Mouse (Mus musculus) layer of hippocampus, adult 8-10 months (tissue): ENCODE measurements around the gene Ascc1. TPM values are rescaled to one million over a fixed set of nuclear protein-coding genes. Genes with fewer than 3 reads are reported as not detected.
"Not testable (repeated sequence)": the region's sequence is repeated elsewhere in the genome, so short reads cannot be mapped to it uniquely, and the experiment has no call there.

Experiments used
- DNase-seq, 2 experiments: peaks; one replicate each; pipeline ENCODE4 v3.0.0; 2022; ENCODE audit warnings: low spot score in 2 of 2
- total RNA-seq, 4 experiments: library from RNA; stranded (reverse); gene quantifications; 2 replicates each; pipeline ENCODE4 v1.2.4; 2022

Gene Ascc1
- total RNA-seq, 4 experiments from 2014 or later, result 17.0 to 19.1 (median 17.7) TPM

DNA sequence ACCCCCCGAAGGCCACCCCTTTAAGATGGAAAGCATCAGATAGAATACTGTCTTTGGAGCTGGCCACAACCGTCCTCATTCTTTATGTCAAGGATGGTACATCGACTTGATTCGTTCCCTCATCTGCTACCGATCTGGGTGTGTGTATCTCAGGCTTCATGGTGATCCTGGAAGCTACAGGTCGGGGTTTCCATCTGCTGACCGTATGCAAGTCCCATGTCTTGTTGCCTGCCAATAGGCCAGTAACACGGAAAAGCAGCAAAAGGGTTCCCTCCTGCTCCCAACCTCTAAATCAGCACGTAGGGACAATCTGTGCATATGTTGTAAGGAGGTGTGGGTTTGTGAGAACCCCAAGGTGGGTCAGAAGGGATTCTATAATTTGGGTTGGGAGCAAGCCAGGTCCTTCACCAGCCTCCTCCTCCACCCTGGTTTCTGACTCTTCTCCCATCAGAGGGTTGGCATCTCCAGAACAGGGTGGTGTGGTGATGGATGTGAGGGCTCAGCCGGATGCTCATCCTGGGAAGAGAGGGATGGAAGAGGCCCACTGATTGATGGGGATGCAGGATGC lies 108.4 kb downstream of the Ascc1 start:
- no peak for DNase-seq

- DNase-seq, result no peak
Observed at GRCm38 (mm10) chr10:60113965-60114690, 111.5 kb downstream of the Ascc1 start.

DNA sequence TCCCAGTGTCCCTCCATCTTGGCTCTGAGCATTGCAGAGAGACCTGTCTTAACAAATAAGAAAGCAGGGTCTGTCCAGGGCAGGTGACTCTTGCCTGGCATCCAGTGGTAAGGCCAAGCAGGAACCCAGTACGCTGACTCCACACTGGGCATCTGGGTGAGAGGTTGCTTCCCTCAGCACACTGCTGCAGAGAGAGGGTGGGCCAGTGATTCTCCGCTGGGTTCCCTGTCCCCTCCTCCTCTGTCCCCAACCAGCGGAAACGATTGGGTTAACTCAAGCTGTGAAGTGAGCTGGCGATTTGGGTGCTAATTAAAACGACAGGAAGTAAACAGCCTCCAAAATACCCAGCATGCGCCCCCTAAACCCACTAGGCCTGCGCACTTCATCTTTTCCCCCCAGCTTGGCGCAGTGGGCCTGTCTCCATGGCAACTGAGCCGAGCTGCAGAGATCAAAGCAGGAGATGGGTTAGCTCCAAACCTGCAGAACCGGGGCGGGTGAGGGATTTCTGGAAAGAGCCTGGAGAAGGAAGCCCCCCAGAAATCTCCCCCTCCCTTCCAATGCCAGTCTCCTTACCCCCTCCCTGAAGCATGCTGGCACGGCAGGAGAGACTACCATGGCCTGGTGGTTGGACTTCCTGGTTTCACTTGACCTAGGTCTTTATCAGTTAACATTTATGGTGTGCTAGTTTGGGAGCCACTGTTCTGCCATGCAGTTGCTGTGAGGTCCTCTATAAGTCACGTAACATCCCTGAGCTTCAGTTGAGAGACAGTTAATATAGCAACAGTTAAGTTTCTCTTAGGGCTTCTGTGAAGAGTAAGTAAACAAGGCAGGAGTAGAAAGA lies 113.0 kb downstream of the Ascc1 start:
- DNase-seq, result peak; percentile 84 to 87

DNA sequence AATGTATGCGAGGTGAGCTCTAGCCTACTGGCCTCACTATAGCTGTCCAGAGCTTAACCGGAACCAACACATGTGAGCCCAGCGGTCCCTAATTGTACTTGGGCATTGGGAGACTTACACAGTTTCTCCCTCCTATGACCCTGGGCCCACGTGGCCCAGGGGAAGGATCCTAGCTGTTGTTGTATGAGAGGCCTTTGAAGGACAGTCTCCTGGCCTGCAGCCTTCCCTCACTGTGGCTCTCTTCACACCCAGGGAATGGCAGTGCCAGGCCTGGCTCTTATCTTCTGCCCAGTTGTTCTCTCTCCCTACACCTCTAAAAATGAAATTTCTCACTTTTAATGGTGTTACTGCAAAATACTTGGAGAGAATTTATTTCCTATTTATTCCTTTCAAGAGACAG lies 114.4 kb downstream of the Ascc1 start:
- no peak for DNase-seq

DNA sequence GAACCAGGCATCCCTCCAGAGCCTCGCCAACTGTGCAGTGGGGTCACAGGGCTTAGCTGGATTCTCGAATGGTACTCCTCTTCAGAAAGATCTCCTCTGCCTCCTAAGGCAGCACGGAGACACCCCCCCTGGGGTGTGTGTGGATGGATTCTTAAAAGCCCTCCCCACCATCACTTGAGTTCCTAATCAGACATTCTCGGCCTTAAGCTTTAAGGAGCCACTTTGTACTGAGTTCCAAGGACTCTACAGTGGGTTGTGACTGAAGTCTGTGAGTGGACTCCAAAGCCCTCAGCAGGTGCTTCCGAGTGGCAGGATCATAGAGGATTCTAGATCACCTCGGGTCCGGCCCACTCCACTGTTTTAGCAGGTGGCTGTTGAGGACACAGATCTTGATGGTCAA lies 115.9 kb downstream of the Ascc1 start:
- no peak for DNase-seq

DNA sequence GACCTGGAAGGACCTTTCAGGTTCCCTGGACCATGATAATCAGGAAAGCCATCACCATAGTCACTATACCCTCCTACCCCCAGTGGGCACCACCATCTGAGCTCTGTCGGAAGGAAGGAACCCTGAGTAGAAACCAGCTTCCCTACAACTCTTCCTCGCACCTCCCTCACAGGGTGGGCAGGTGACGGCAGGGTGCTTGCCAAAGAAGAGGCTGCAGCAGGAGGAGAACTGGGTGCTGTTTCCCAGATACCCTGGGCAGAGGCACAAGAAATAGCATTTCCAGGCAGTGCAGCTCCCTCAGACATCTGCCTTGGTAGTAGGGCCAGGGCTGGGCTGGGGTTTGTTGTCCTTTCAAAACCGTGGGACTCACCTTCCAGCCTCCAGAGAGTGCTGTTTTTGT lies 118.0 kb downstream of the Ascc1 start:
- no peak for DNase-seq

- DNase-seq, result no peak
Observed at GRCm38 (mm10) chr10:60124078-60124477, 121.5 kb downstream of the Ascc1 start.

- no peak for DNase-seq
Observed at GRCm38 (mm10) chr10:60125529-60126327, 123.1 kb downstream of the Ascc1 start.

DNA sequence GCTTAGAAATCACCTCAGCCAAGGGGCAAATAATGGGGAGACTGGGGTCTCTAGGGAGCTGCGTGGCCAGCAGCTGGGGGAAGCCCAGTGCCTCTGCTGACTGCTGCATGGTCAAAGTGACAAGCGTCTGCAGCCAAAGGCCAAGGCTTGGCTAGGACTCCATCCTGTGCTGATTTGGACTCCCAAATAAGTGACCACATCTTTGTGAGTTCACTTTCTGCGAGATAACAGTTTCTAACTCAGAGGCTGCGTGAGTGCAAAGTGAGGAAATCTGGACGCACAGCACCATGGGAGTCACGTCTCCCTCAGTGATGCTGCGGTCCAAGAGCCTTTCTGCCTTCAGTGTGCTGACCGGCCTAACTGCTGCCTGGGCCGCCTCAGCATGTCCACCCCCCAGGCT lies 125.7 kb downstream of the Ascc1 start:
- no peak for DNase-seq

DNA sequence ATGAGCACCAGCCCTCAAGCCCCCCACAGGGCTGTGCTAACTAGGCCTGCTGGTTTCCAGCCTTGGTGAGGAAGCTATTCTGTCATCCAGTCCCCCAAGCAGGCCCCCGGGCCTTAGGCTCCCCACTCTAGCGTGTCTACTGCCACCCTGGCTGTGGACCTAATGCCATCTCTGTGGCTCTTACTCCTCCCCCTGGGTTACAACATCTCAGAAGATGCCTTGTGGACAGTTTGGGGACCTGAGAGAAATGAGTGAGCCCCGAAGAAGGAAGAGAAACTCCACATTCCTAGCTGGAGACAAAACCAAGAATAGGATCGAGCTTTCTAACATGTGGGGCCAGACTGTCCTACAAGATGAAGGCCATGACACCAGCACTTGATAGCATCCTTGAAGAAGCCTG lies 127.9 kb downstream of the Ascc1 start:
- DNase-seq, result no peak

- DNase-seq, result no peak
Observed at GRCm38 (mm10) chr10:60133501-60133900, 130.9 kb downstream of the Ascc1 start.

- no peak for DNase-seq
Observed at GRCm38 (mm10) chr10:60134201-60134600, 131.6 kb downstream of the Ascc1 start.

- not testable (repeated sequence) for DNase-seq
Observed at GRCm38 (mm10) chr10:60136010-60136409, 133.4 kb downstream of the Ascc1 start.

DNA sequence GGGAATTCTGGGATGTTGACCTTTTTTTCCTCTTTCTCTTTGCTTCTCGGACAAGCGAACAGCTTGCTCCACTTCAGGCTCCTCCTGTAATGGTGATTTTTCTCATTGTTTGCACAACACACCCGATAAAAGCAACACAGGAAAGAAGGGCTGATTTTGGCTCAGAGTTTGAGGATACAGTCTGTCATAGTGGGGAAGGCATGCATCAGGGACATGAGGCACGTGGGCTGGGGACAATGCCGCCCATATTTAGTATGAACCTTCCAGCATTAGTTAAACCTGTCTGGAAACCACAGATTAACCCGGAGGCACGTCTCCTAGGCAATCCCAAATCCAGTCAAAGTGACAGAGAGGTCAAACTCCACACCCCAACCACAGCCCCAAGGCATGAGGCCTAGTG lies 134.3 kb downstream of the Ascc1 start:
- no peak for DNase-seq

DNA sequence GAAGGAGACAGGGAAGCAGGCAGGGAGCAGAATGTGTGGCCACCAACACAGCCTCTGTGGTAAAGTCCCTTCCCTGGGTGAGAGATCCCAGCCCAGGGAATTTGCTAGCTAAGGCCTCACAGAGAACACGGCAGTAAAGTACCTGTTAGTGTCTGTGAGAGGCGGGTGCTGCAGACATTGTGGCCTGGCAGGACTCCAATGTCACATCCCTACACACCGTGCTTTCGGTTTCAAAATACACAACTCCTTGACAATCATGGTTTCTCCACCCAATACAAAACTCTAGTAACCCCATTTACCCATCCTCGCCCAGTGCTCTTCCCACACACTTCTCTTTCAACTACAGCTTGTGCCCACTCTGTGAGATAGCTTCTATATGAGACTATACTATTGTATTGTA lies 136.1 kb downstream of the Ascc1 start:
- no peak for DNase-seq

- DNase-seq, result no peak
Observed at GRCm38 (mm10) chr10:60140751-60141150, 138.1 kb downstream of the Ascc1 start.

DNA sequence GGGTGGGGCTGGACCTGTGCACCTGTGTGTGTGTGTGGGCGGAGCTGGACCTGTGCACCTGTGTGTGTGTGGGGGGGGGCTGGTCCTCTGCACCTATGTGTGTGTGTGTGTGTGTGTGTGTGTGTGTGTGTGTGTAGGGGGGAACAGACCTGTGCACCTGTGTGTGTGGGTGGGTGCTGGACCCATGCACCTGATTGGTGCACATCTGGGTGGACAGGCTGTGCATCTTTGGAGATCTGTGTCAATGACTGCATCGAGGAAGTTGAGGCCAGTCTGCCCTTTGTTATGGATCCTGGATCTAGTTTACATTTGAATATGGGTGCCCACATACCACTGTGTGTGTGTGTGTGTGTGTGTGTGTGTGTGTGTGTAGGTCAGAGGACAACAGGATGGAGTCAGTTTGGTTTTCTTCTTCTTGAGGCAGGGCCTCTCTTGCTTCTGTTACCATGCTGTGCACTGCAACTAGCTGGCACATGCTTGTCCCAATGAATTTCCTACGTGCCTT lies 139.1 kb downstream of the Ascc1 start:
- DNase-seq, result no peak

DNA sequence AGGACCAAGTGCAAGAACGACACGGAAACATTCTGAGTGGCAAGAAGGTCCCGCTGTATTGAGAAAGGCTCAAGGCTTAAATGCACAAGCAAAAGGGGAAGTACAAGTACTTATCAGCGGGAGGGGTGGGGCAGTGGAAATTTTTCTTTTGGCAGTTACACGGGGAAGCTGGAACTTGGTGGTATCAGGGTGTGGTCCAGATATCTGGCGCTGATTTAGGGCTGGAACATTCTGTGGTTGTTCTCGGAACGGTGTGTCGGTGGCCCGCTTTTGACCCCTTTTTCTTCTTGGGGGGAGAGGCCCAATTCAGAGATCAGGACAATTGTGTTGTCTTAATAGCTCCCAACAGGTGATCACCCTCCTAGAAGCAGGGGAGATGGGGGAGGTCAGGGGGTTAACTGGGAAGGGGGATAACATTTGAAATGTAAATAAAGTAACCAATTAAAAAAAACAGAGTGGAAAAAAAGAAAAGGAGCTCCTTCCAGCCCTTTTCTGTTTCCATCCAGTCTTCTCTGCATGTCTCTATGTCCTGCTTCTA lies 145.0 kb downstream of the Ascc1 start:
- not testable (repeated sequence) for DNase-seq

DNA sequence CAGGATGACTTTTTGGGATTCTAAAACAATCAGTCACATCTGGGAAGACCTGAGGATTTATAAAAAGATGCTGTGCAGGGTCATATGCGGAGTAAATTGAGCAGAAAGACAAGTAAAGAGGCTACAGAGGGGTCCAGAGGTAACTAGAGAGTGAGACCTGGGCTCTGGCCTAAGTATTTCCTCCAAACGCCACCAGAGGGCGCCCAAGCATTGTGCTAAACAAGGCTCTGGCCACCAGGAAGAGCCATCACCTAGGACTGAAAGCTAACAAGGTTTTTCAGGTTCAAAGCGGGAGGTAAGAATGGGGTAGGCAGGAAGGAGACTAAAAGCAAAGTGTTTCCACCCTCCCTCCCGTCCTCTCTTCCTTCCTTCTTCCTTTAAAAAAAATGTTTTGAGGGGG lies 145.5 kb downstream of the Ascc1 start:
- DNase-seq, result peak in 1 of 2 experiments; percentile 75
